ENCODE assay signal across 8 mouse cellular contexts in genomic region chr1:146497381-146498081, GRCm38 (mm10). TPM values are rescaled to one million over a fixed set of nuclear protein-coding genes. Genes with fewer than 3 reads are reported as not detected.
A peak's percentile ranks its signal among the peaks of the same experiment; 100 is the strongest.
DNase-seq lines count a peak whose midpoint lies in the region; ATAC-seq and TF ChIP-seq lines count a peak whose summit lies in the region.

No protein-coding gene starts in this region.

- H3K36me3 ChIP-seq in kidney, embryonic 15.5 days: no peaks in the 10 kb centered on the region
- no peaks in the 10 kb centered on the region for H3K36me3 ChIP-seq in embryonic facial prominence, embryonic 13.5 days
- no peaks in the 10 kb centered on the region for H3K36me3 ChIP-seq in intestine, embryonic 15.5 days
- no peaks in the 10 kb centered on the region for H3K36me3 ChIP-seq in liver, postnatal 0 days (replicated peaks; ENCODE audit: insufficient read depth, low read length)

- peaks cover 18% of the 10 kb centered on the region for H3K4me1 ChIP-seq in kidney, embryonic 15.5 days
- H3K4me1 ChIP-seq in embryonic facial prominence, embryonic 13.5 days: peaks cover 19% of the 10 kb centered on the region
- H3K4me1 ChIP-seq in intestine, embryonic 15.5 days (replicated peaks): peaks cover 3% of the 10 kb centered on the region; the same call in 1 of the 2 replicates
- 0 out of 2 replicates have a peak, but pooled peaks cover 2% of the 10 kb centered on the region for H3K4me1 ChIP-seq in liver, postnatal 0 days (ENCODE audit: insufficient read depth)

- peak overlapping the region; percentile 80 for H3K4me2 ChIP-seq in kidney, embryonic 15.5 days
- peak overlapping the region; percentile 86 for H3K4me2 ChIP-seq in embryonic facial prominence, embryonic 13.5 days
- peak overlapping the region; percentile 94 for H3K4me2 ChIP-seq in intestine, embryonic 15.5 days (replicated peaks)
- peak overlapping the region; percentile 51 for H3K4me2 ChIP-seq in liver, postnatal 0 days (ENCODE audit: low read depth, low read length)

- no peak overlapping the region for H3K9ac ChIP-seq in kidney, embryonic 15.5 days
- H3K9ac ChIP-seq in embryonic facial prominence, embryonic 13.5 days: peak overlapping the region; percentile 64
- peak overlapping the region; percentile 37 for H3K9ac ChIP-seq in intestine, embryonic 15.5 days
- H3K9ac ChIP-seq in liver, postnatal 0 days (replicated peaks): no peak overlapping the region

- H3K27me3 ChIP-seq in kidney, embryonic 15.5 days: peaks cover 56% of the 10 kb centered on the region
- peaks cover 50% of the 10 kb centered on the region for H3K27me3 ChIP-seq in embryonic facial prominence, embryonic 13.5 days
- H3K27me3 ChIP-seq in intestine, embryonic 15.5 days (replicated peaks): peaks cover 10% of the 10 kb centered on the region
- H3K27me3 ChIP-seq in liver, postnatal 0 days (ENCODE audit: insufficient read depth, low read length): peaks cover 23% of the 10 kb centered on the region

- no peak for TF ChIP-seq CTCF in liver, postnatal 0 days (IDR thresholded peaks at IDR 0.05; ENCODE audit: low read depth)

- peak overlapping the region; percentile 43 for H3K4me3 ChIP-seq in kidney, embryonic 15.5 days (replicated peaks)
- H3K4me3 ChIP-seq in embryonic facial prominence, embryonic 13.5 days: peak overlapping the region; percentile 52
- H3K4me3 ChIP-seq in intestine, embryonic 15.5 days (replicated peaks): peak overlapping the region; percentile 43
- H3K4me3 ChIP-seq in liver, postnatal 0 days (ENCODE audit: low read depth, low read length): peak overlapping the region; percentile 6; the same call in 1 of the 2 replicates

- ATAC-seq in kidney, embryonic 15.5 days (replicated peaks; ENCODE audit: low FRiP score): peak; percentile 73
- ATAC-seq in embryonic facial prominence, embryonic 13.5 days (ENCODE audit: insufficient number of reproducible peaks, insufficient read depth, low FRiP score, low TSS enrichment, low read depth): peak; percentile 37; the same call in 1 of the 2 replicates
- peak; percentile 78 for ATAC-seq in intestine, embryonic 15.5 days
- ATAC-seq in liver, postnatal 0 days: no peak

- no peak overlapping the region for H3K27ac ChIP-seq in kidney, embryonic 15.5 days
- H3K27ac ChIP-seq in embryonic facial prominence, embryonic 13.5 days: no peak overlapping the region
- no peak overlapping the region for H3K27ac ChIP-seq in intestine, embryonic 15.5 days
- no peak overlapping the region for H3K27ac ChIP-seq in liver, postnatal 0 days (ENCODE audit: low read depth)

- H3K9me3 ChIP-seq in kidney, embryonic 15.5 days (replicated peaks): no peaks in the 10 kb centered on the region
- H3K9me3 ChIP-seq in embryonic facial prominence, embryonic 13.5 days: no peaks in the 10 kb centered on the region
- H3K9me3 ChIP-seq in intestine, embryonic 15.5 days: no peaks in the 10 kb centered on the region
- no peaks in the 10 kb centered on the region for H3K9me3 ChIP-seq in liver, postnatal 0 days (ENCODE audit: low read length)

- DNase-seq in kidney, adult 8-10 months: no peak
- peak; percentile 8 for DNase-seq in adrenal gland, postnatal 14 days
- DNase-seq in liver, postnatal 0 days: peak; percentile 12
- peak; percentile 39 for DNase-seq in right cerebral cortex, postnatal 4 days
- no peak for DNase-seq in thymus, adult 18-20 months

- no peak for TF ChIP-seq EP300 in liver, postnatal 0 days (IDR thresholded peaks at IDR 0.05; ENCODE audit: low read depth)

- WGBS in kidney, embryonic 15.5 days: under 1% methylated on average over 28 of the region's 28 CpGs
- under 1% methylated on average over 28 of the region's 28 CpGs for WGBS in embryonic facial prominence, embryonic 13.5 days
- under 1% methylated on average over 28 of the region's 28 CpGs for WGBS in intestine, embryonic 15.5 days
- 2% methylated on average over 28 of the region's 28 CpGs for WGBS in liver, postnatal 0 days (ENCODE audit: insufficient replicate concordance)

RNA-seq across cellular contexts. Expression of gene Brinp3, which starts 3.0 kb away (rescaled TPM):
- polyA plus RNA-seq in kidney, embryonic 15.5 days (2015; fragmentation: Nextera tagmentation; extraction: Ambion mirVana): 0.19 and 0.32 TPM in 2 replicates
- total RNA-seq in adrenal gland, postnatal 14 days (2021): 0.26 TPM in 1 of 2 replicates, not detected in the other
- 0.50 and 1.3 TPM in 2 replicates for polyA plus RNA-seq in embryonic facial prominence, embryonic 13.5 days (2015; fragmentation: Nextera tagmentation; extraction: Ambion mirVana)
- polyA plus RNA-seq in intestine, embryonic 15.5 days (2015; fragmentation: Nextera tagmentation; extraction: Ambion mirVana): 0.90 and 1.2 TPM in 2 replicates
- polyA plus RNA-seq in liver, postnatal 0 days (2015; fragmentation: Nextera tagmentation; extraction: Ambion mirVana): not detected in 2 replicates

Comparison
In these comparisons a context has a peak if more than half of its experiments do, and no peak if none do; other contexts are left out.
1. H3K9ac ChIP-seq: peak in embryonic facial prominence, embryonic 13.5 days (single experiment) and intestine, embryonic 15.5 days (single experiment); none in kidney, embryonic 15.5 days (single experiment) and liver, postnatal 0 days (single experiment).
2. DNase-seq: peak in adrenal gland, postnatal 14 days (single experiment), liver, postnatal 0 days (single experiment) and right cerebral cortex, postnatal 4 days (single experiment); none in kidney, adult 8-10 months (0 of 2) and thymus, adult 18-20 months (0 of 2).
3. Peak in every context shown above with its lines, with median percentiles within 50 percentile points of each other: H3K4me2 ChIP-seq and H3K4me3 ChIP-seq.